In the genomic region with DNA sequence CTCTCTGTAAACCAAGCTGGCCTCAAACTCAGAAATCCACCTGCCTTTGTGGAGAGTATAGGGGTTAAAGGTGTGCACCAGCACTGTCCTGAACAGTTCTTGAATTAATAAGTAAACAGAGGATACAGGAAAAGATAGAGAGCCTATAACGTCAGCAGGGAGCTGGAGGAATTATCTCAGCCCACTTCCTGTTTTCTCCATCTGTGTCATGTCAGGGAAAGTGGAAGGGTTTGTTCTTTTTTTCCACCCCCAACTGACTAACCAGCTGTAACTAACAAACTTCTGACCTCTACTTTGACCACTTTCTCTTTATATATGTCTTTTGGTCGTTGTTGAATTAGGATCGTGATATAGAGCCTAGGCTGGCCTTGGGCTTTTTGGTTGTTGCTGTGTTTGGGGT, we compare ENCODE assay signal across 14 mouse cellular contexts. TPM values are rescaled to one million over a fixed set of nuclear protein-coding genes. Genes with fewer than 3 reads are reported as not detected.
DNase-seq lines count a peak whose midpoint lies in the region; ATAC-seq lines count a peak whose summit lies in the region.
"Had no signal": no experiment of that assay in that cellular context is flagged by ENCODE, and none has a peak within 500 bp of the region (broad histone marks: within the 10 kb centered on the region; RNA-seq: fewer than 3 reads in every experiment).

No protein-coding gene starts in this region.

- no peaks in the 10 kb centered on the region for H3K27me3 ChIP-seq in liver, embryonic 16.5 days (ENCODE audit: control insufficient read depth, insufficient read depth, low read depth, low read length)
- H3K27me3 ChIP-seq in liver, embryonic 12.5 days (replicated peaks): no peaks in the 10 kb centered on the region
- H3K27me3 ChIP-seq in heart, embryonic 14.5 days (ENCODE audit: control insufficient read depth, insufficient read depth, low read length): no peaks in the 10 kb centered on the region
- no peaks in the 10 kb centered on the region for H3K27me3 ChIP-seq in splenic B cell, adult 2 months (ENCODE audit: control insufficient read depth, insufficient read depth, low read length, poor library complexity, severe bottlenecking)
- H3K27me3 ChIP-seq in midbrain, embryonic 11.5 days (ENCODE audit: control insufficient read depth, insufficient read depth, low read length): no peaks in the 10 kb centered on the region
- H3K27me3 ChIP-seq: limb, embryonic 15.5 days; megakaryocyte, embryonic 14.5 days had no signal

- no peaks in the 10 kb centered on the region for H3K9me3 ChIP-seq in liver, embryonic 16.5 days (replicated peaks; ENCODE audit: control insufficient read depth, low read length)
- no peaks in the 10 kb centered on the region for H3K9me3 ChIP-seq in liver, embryonic 12.5 days (replicated peaks)
- H3K9me3 ChIP-seq in heart, embryonic 14.5 days (ENCODE audit: control insufficient read depth, low read length): no peaks in the 10 kb centered on the region
- no peaks in the 10 kb centered on the region for H3K9me3 ChIP-seq in midbrain, embryonic 11.5 days (ENCODE audit: control insufficient read depth, low read length)
- H3K9me3 ChIP-seq: limb, embryonic 15.5 days; megakaryocyte, embryonic 14.5 days had no signal

- H3K4me1 ChIP-seq in liver, embryonic 16.5 days (ENCODE audit: control insufficient read depth, low read depth, low read length): no peaks in the 10 kb centered on the region
- H3K4me1 ChIP-seq in liver, embryonic 12.5 days: peaks cover 2% of the 10 kb centered on the region; the same call in 1 of the 2 replicates
- peaks cover 0 to 2% of the 10 kb centered on the region in 2 experiments; a peak in 1 of 4 replicates for H3K4me1 ChIP-seq in heart, embryonic 14.5 days (ENCODE audit: control insufficient read depth in 2 of 2, insufficient read depth in 2 of 2, low read length in 2 of 2)
- H3K4me1 ChIP-seq in midbrain, embryonic 11.5 days (ENCODE audit: control insufficient read depth, insufficient read depth, low read length): no peaks in the 10 kb centered on the region
- H3K4me1 ChIP-seq: limb, embryonic 15.5 days had no signal

- H3K36me3 ChIP-seq in liver, embryonic 16.5 days (ENCODE audit: control insufficient read depth, insufficient read depth): no peaks in the 10 kb centered on the region
- no peaks in the 10 kb centered on the region for H3K36me3 ChIP-seq in liver, embryonic 12.5 days
- H3K36me3 ChIP-seq in heart, embryonic 14.5 days (ENCODE audit: control insufficient read depth, insufficient read depth, low read length): no peaks in the 10 kb centered on the region
- H3K36me3 ChIP-seq in splenic B cell, adult 2 months (ENCODE audit: control insufficient read depth, insufficient read depth, low read length, poor library complexity, severe bottlenecking): no peaks in the 10 kb centered on the region
- no peaks in the 10 kb centered on the region for H3K36me3 ChIP-seq in midbrain, embryonic 11.5 days (ENCODE audit: control insufficient read depth, insufficient read depth, low read length)
- H3K36me3 ChIP-seq: limb, embryonic 15.5 days had no signal

- no peak overlapping the region for H3K4me3 ChIP-seq in liver, embryonic 16.5 days (ENCODE audit: low read depth, low read length)
- no peak overlapping the region for H3K4me3 ChIP-seq in liver, embryonic 12.5 days
- no peak overlapping the region for H3K4me3 ChIP-seq in heart, embryonic 14.5 days (ENCODE audit: control insufficient read depth in 1 of 2, insufficient read depth in 1 of 2, low read depth in 1 of 2, low read length in 2 of 2)
- H3K4me3 ChIP-seq in midbrain, embryonic 11.5 days (ENCODE audit: low read depth, low read length): no peak overlapping the region
- H3K4me3 ChIP-seq: limb, embryonic 15.5 days; megakaryocyte, embryonic 14.5 days had no signal

- ATAC-seq in liver, embryonic 16.5 days (ENCODE audit: low read depth): no peak
- no peak for ATAC-seq in liver, embryonic 12.5 days
- no peak for ATAC-seq in heart, embryonic 14.5 days (ENCODE audit: insufficient number of reproducible peaks, insufficient read depth, low FRiP score, low read depth)
- no peak for ATAC-seq in midbrain, embryonic 11.5 days (ENCODE audit: low FRiP score)

- 28% methylated on average over 3 of the region's 3 CpGs for WGBS in liver, embryonic 16.5 days (ENCODE audit: insufficient replicate concordance)
- WGBS in liver, embryonic 12.5 days (ENCODE audit: insufficient replicate concordance): 34% methylated on average over 3 of the region's 3 CpGs
- WGBS in heart, embryonic 14.5 days: 52% methylated on average over 3 of the region's 3 CpGs
- 85% methylated on average over 3 of the region's 3 CpGs for WGBS in midbrain, embryonic 11.5 days

- DNase-seq in heart, adult 9 months (ENCODE audit: low spot score in 2 of 2): peak; percentile 11 to 28
- no peak for DNase-seq in heart, postnatal 14 days
- peak; percentile 19 for DNase-seq in splenic B cell, adult 2 months (ENCODE audit: low read depth, low spot score)
- no peak for DNase-seq in gastrocnemius, postnatal 25 days
- no peak for DNase-seq in midbrain, embryonic 11.5 days (ENCODE audit: low spot score, missing footprints)
- DNase-seq: adrenal gland, adult 8-10 months; cerebellum, postnatal 14 days; right cerebral cortex, postnatal 14 days; thymus, adult 2 months had no signal

- H3K4me2 ChIP-seq in liver, embryonic 16.5 days (ENCODE audit: low read depth, low read length): no peak overlapping the region
- no peak overlapping the region for H3K4me2 ChIP-seq in liver, embryonic 12.5 days
- no peak overlapping the region for H3K4me2 ChIP-seq in heart, embryonic 14.5 days (ENCODE audit: low read length)
- no peak overlapping the region for H3K4me2 ChIP-seq in midbrain, embryonic 11.5 days
- H3K4me2 ChIP-seq: limb, embryonic 15.5 days had no signal

- no peak overlapping the region for H3K9ac ChIP-seq in liver, embryonic 16.5 days (ENCODE audit: low read depth, low read length)
- H3K9ac ChIP-seq in liver, embryonic 12.5 days: no peak overlapping the region
- H3K9ac ChIP-seq in heart, embryonic 14.5 days (ENCODE audit: low read length): no peak overlapping the region
- H3K9ac ChIP-seq in midbrain, embryonic 11.5 days (ENCODE audit: low read length): no peak overlapping the region
- H3K9ac ChIP-seq: limb, embryonic 15.5 days had no signal

- H3K27ac ChIP-seq in liver, embryonic 16.5 days (ENCODE audit: low read length): 0 out of 2 replicates have a peak overlapping the region, but pooled peaks have one; percentile 6
- no peak overlapping the region for H3K27ac ChIP-seq in liver, embryonic 12.5 days
- peak overlapping the region; percentile 53 to 58 for H3K27ac ChIP-seq in heart, embryonic 14.5 days (replicated peaks in 1 of 2; ENCODE audit: control insufficient read depth in 1 of 2, insufficient read depth in 1 of 2, low read depth in 2 of 2, low read length in 2 of 2)
- H3K27ac ChIP-seq in midbrain, embryonic 11.5 days (ENCODE audit: low read depth, low read length): no peak overlapping the region
- H3K27ac ChIP-seq: limb, embryonic 15.5 days had no signal

- intact Hi-C loops in heart, postnatal 14 days (cut with DNase I): no loop called here

RNA-seq across cellular contexts. Expression of a gene that starts 4.6 kb away (rescaled TPM):
- 100 to 1,000 TPM; 133 to 137 TPM for total RNA-seq in heart, postnatal 14 days (2021)
- polyA plus RNA-seq in liver, embryonic 16.5 days (2015; fragmentation: Nextera tagmentation; extraction: Ambion mirVana): 87.1 and 95.1 TPM in 2 replicates
- polyA plus RNA-seq in liver, embryonic 12.5 days (2016; fragmentation: Nextera tagmentation; extraction: Ambion mirVana): 46.5 and 48.6 TPM in 2 replicates
- 181 and 187 TPM in 2 replicates for polyA plus RNA-seq in heart, embryonic 14.5 days (2014; fragmentation: Nextera tagmentation; extraction: Ambion mirVana)
- total RNA-seq in gastrocnemius, postnatal 25 days (2021): 10 to 100 TPM; 60.1 to 68.8 TPM
- polyA plus RNA-seq in midbrain, embryonic 11.5 days (2014; fragmentation: Nextera tagmentation; extraction: Ambion mirVana): 90.1 and 98.7 TPM in 2 replicates

Comparison
In these comparisons a context has a peak if more than half of its experiments do, and no peak if none do; other contexts are left out.
1. DNase-seq: peak in heart, adult 9 months (2 of 2) and splenic B cell, adult 2 months (single experiment); none in heart, postnatal 14 days (0 of 2), gastrocnemius, postnatal 25 days (single experiment) and midbrain, embryonic 11.5 days (single experiment).
2. H3K27ac ChIP-seq: peak in liver, embryonic 16.5 days (single experiment) and heart, embryonic 14.5 days (2 of 2); none in liver, embryonic 12.5 days (single experiment) and midbrain, embryonic 11.5 days (single experiment).